8 mouse cellular contexts compared by ENCODE assay signal in genomic region chr8:69653808-69654357, GRCm38 (mm10). TPM values are rescaled to one million over a fixed set of nuclear protein-coding genes. Genes with fewer than 3 reads are reported as not detected.
DNase-seq lines count a peak whose midpoint lies in the region; ATAC-seq lines count a peak whose summit lies in the region.

No protein-coding gene starts in this region.

- no peaks in the 10 kb centered on the region for H3K9me3 ChIP-seq in kidney, embryonic 16.5 days (ENCODE audit: low read length)
- H3K9me3 ChIP-seq in embryonic facial prominence, embryonic 13.5 days = no peaks in the 10 kb centered on the region
- H3K9me3 ChIP-seq in hindbrain, embryonic 16.5 days (ENCODE audit: control insufficient read depth, low read length) = 0 out of 2 replicates have a peak, but pooled peaks cover 2% of the 10 kb centered on the region
- no peaks in the 10 kb centered on the region for H3K9me3 ChIP-seq in midbrain, embryonic 16.5 days (replicated peaks; ENCODE audit: control insufficient read depth, low read length, poor library complexity, severe bottlenecking)

- no peak for DNase-seq in kidney, adult 11 months
- no peak for DNase-seq in embryo, embryonic 10 days (ENCODE audit: low spot score)

- no peak for ATAC-seq in kidney, embryonic 16.5 days (ENCODE audit: low FRiP score, low TSS enrichment)
- ATAC-seq in embryonic facial prominence, embryonic 13.5 days (ENCODE audit: insufficient number of reproducible peaks, insufficient read depth, low FRiP score, low TSS enrichment, low read depth) = no peak
- ATAC-seq in hindbrain, embryonic 16.5 days = peak; percentile 4; the same call in 1 of the 2 replicates
- ATAC-seq in midbrain, embryonic 16.5 days = peak; percentile 7
- ATAC-seq in frontal cortex, adult (ENCODE audit: low TSS enrichment) = no peak
- ATAC-seq in CD4-positive, CD25-positive, alpha-beta regulatory T cell, adult 4 months = no peak

- peak overlapping the region; percentile 61 for H3K4me3 ChIP-seq in kidney, embryonic 16.5 days (ENCODE audit: low read length)
- H3K4me3 ChIP-seq in embryonic facial prominence, embryonic 13.5 days = peak overlapping the region; percentile 69
- H3K4me3 ChIP-seq in hindbrain, embryonic 16.5 days (ENCODE audit: low read length) = peak overlapping the region; percentile 75
- peak overlapping the region; percentile 77 for H3K4me3 ChIP-seq in midbrain, embryonic 16.5 days (ENCODE audit: low read depth, low read length)

- H3K4me2 ChIP-seq in kidney, embryonic 16.5 days (replicated peaks; ENCODE audit: low read depth, low read length) = peak overlapping the region; percentile 75
- H3K4me2 ChIP-seq in embryonic facial prominence, embryonic 13.5 days = peak overlapping the region; percentile 87
- H3K4me2 ChIP-seq in hindbrain, embryonic 16.5 days (ENCODE audit: low read length) = peak overlapping the region; percentile 73
- H3K4me2 ChIP-seq in midbrain, embryonic 16.5 days (ENCODE audit: low read length) = peak overlapping the region; percentile 85

- no peak overlapping the region for H3K27ac ChIP-seq in kidney, embryonic 16.5 days (ENCODE audit: low read length)
- no peak overlapping the region; the same call in 1 of the 2 replicates for H3K27ac ChIP-seq in embryonic facial prominence, embryonic 13.5 days
- H3K27ac ChIP-seq in hindbrain, embryonic 16.5 days (ENCODE audit: low read depth, low read length) = peak overlapping the region; percentile 90
- peak overlapping the region; percentile 41; the same call in 1 of the 2 replicates for H3K27ac ChIP-seq in midbrain, embryonic 16.5 days (ENCODE audit: low read length)

- H3K36me3 ChIP-seq in kidney, embryonic 16.5 days (ENCODE audit: insufficient read depth, low read length) = no peaks in the 10 kb centered on the region
- 0 out of 2 replicates have a peak, but pooled peaks cover 3% of the 10 kb centered on the region for H3K36me3 ChIP-seq in embryonic facial prominence, embryonic 13.5 days
- no peaks in the 10 kb centered on the region for H3K36me3 ChIP-seq in hindbrain, embryonic 16.5 days (ENCODE audit: control insufficient read depth, insufficient read depth, low read length)
- H3K36me3 ChIP-seq in midbrain, embryonic 16.5 days (ENCODE audit: control insufficient read depth, insufficient read depth, low read length) = no peaks in the 10 kb centered on the region

- H3K9ac ChIP-seq in kidney, embryonic 16.5 days (replicated peaks; ENCODE audit: low read length) = peak overlapping the region; percentile 84; the same call in 1 of the 2 replicates
- H3K9ac ChIP-seq in embryonic facial prominence, embryonic 13.5 days = no peak overlapping the region
- peak overlapping the region; percentile 53; the same call in 1 of the 2 replicates for H3K9ac ChIP-seq in hindbrain, embryonic 16.5 days (ENCODE audit: low read depth, low read length)
- peak overlapping the region; percentile 79 for H3K9ac ChIP-seq in midbrain, embryonic 16.5 days (ENCODE audit: low read depth, low read length)

- H3K4me1 ChIP-seq in kidney, embryonic 16.5 days (ENCODE audit: insufficient read depth, low read length) = no peaks in the 10 kb centered on the region; the same call in 1 of the 2 replicates
- H3K4me1 ChIP-seq in embryonic facial prominence, embryonic 13.5 days = 0 out of 2 replicates have a peak, but pooled peaks cover 7% of the 10 kb centered on the region
- H3K4me1 ChIP-seq in hindbrain, embryonic 16.5 days (ENCODE audit: control insufficient read depth, insufficient read depth, low read depth, low read length) = peaks cover 5% of the 10 kb centered on the region
- peaks cover 8% of the 10 kb centered on the region; the same call in 1 of the 2 replicates for H3K4me1 ChIP-seq in midbrain, embryonic 16.5 days (ENCODE audit: control insufficient read depth, insufficient read depth, low read length)

- 45% methylated on average over 10 of the region's 10 CpGs for WGBS in kidney, embryonic 16.5 days
- WGBS in embryonic facial prominence, embryonic 13.5 days = 44% methylated on average over 10 of the region's 10 CpGs
- 43% methylated on average over 10 of the region's 10 CpGs for WGBS in hindbrain, embryonic 16.5 days
- WGBS in midbrain, embryonic 16.5 days = 46% methylated on average over 10 of the region's 10 CpGs

- H3K27me3 ChIP-seq in kidney, embryonic 16.5 days (ENCODE audit: insufficient read depth, low read length) = no peaks in the 10 kb centered on the region
- peaks cover 4% of the 10 kb centered on the region; the same call in 1 of the 2 replicates for H3K27me3 ChIP-seq in embryonic facial prominence, embryonic 13.5 days
- no peaks in the 10 kb centered on the region for H3K27me3 ChIP-seq in hindbrain, embryonic 16.5 days (replicated peaks; ENCODE audit: control insufficient read depth, insufficient read depth, low read length)
- H3K27me3 ChIP-seq in midbrain, embryonic 16.5 days (ENCODE audit: control insufficient read depth, insufficient read depth, low read depth, low read length) = no peaks in the 10 kb centered on the region

RNA-seq across cellular contexts. Expression of gene Zfp964, which starts 0.4 kb away (rescaled TPM):
- polyA plus RNA-seq in kidney, embryonic 16.5 days (2015; fragmentation: Nextera tagmentation; extraction: Ambion mirVana) = 2.2 and 2.3 TPM in 2 replicates
- polyA plus RNA-seq in embryonic facial prominence, embryonic 13.5 days (2015; fragmentation: Nextera tagmentation; extraction: Ambion mirVana) = 2.6 and 3.8 TPM in 2 replicates
- polyA plus RNA-seq in hindbrain, embryonic 16.5 days (2015; fragmentation: Nextera tagmentation; extraction: Ambion mirVana) = 2.1 and 2.3 TPM in 2 replicates
- polyA plus RNA-seq in midbrain, embryonic 16.5 days (2015; fragmentation: Nextera tagmentation; extraction: Ambion mirVana) = 2.5 TPM in 2 replicates
- polyA plus RNA-seq in CD4-positive, CD25-positive, alpha-beta regulatory T cell, adult 4 months (2017; shearing (Covaris generic)) = under 1 TPM; 0.89 to 0.95 TPM

RNA-seq across cellular contexts. Expression of gene Zfp868, which starts 28.5 kb away (rescaled TPM):
- polyA plus RNA-seq in kidney, embryonic 16.5 days (2015; fragmentation: Nextera tagmentation; extraction: Ambion mirVana) = 26.6 and 30.2 TPM in 2 replicates
- polyA plus RNA-seq in embryonic facial prominence, embryonic 13.5 days (2015; fragmentation: Nextera tagmentation; extraction: Ambion mirVana) = 27.6 and 30.4 TPM in 2 replicates
- 33.4 and 33.5 TPM in 2 replicates for polyA plus RNA-seq in hindbrain, embryonic 16.5 days (2015; fragmentation: Nextera tagmentation; extraction: Ambion mirVana)
- polyA plus RNA-seq in midbrain, embryonic 16.5 days (2015; fragmentation: Nextera tagmentation; extraction: Ambion mirVana) = 37.9 and 42.0 TPM in 2 replicates
- 10 to 100 TPM; 34.9 to 47.5 TPM for polyA plus RNA-seq in CD4-positive, CD25-positive, alpha-beta regulatory T cell, adult 4 months (2017; shearing (Covaris generic))

RNA-seq across cellular contexts. Expression of gene Zfp869, which starts 56.6 kb away (rescaled TPM):
- 32.9 and 35.5 TPM in 2 replicates for polyA plus RNA-seq in kidney, embryonic 16.5 days (2015; fragmentation: Nextera tagmentation; extraction: Ambion mirVana)
- polyA plus RNA-seq in embryonic facial prominence, embryonic 13.5 days (2015; fragmentation: Nextera tagmentation; extraction: Ambion mirVana) = 31.0 and 32.6 TPM in 2 replicates
- 24.2 and 26.7 TPM in 2 replicates for polyA plus RNA-seq in hindbrain, embryonic 16.5 days (2015; fragmentation: Nextera tagmentation; extraction: Ambion mirVana)
- 25.9 and 26.3 TPM in 2 replicates for polyA plus RNA-seq in midbrain, embryonic 16.5 days (2015; fragmentation: Nextera tagmentation; extraction: Ambion mirVana)
- 10 to 100 TPM; 49.1 to 73.3 TPM for polyA plus RNA-seq in CD4-positive, CD25-positive, alpha-beta regulatory T cell, adult 4 months (2017; shearing (Covaris generic))

Comparison
In these comparisons a context has a peak if more than half of its experiments do, and no peak if none do; other contexts are left out.
1. ATAC-seq: peak in hindbrain, embryonic 16.5 days (single experiment) and midbrain, embryonic 16.5 days (single experiment); none in kidney, embryonic 16.5 days (single experiment), embryonic facial prominence, embryonic 13.5 days (single experiment), frontal cortex, adult (single experiment) and CD4-positive, CD25-positive, alpha-beta regulatory T cell, adult 4 months (single experiment).
2. H3K27ac ChIP-seq: peak in hindbrain, embryonic 16.5 days (single experiment) and midbrain, embryonic 16.5 days (single experiment); none in kidney, embryonic 16.5 days (single experiment) and embryonic facial prominence, embryonic 13.5 days (single experiment).
3. Peak in every context shown above with its lines, with median percentiles within 50 percentile points of each other: H3K4me2 ChIP-seq and H3K4me3 ChIP-seq.